Mouse (Mus musculus) lung, postnatal 0 days (tissue): ENCODE measurements around the gene Man2b1.

ENCODE experiments used
- CTCF ChIP-seq: IDR thresholded peaks from 2 replicates; pipeline ENCODE4 v1.5.1; 2016; ENCODE audit warnings: antibody characterized with exemption, mild to moderate bottlenecking
- EP300 ChIP-seq: IDR thresholded peaks from 2 replicates; pipeline ENCODE4 v1.6.1; 2016; ENCODE audit warnings: antibody characterized with exemption, mild to moderate bottlenecking, control low read depth

- TF ChIP-seq CTCF (no peak), EP300 (no peak)
Measured at GRCm38 (mm10) chr8:85074617-85075016, 8.5 kb upstream of the Man2b1 start.
